Mouse (Mus musculus): ENCODE results near the gene Nedd9.

Nedd9 gene

GRCm38 (mm10) chr13:41491522-41491921 is 4.4 kb upstream of the Nedd9 start:
- DNase-seq, result no peak

- no peak for DNase-seq
Observed at GRCm38 (mm10) chr13:41490282-41490681, 3.1 kb upstream of the Nedd9 start.

- no peak for DNase-seq
Observed at GRCm38 (mm10) chr13:41489705-41490275, 2.6 kb upstream of the Nedd9 start.

GRCm38 (mm10) chr13:41487409-41487743 is 214 bp upstream of the Nedd9 start:
- no peak for DNase-seq

GRCm38 (mm10) chr13:41483966-41484365 is 3.2 kb downstream of the Nedd9 start:
- DNase-seq, result no peak

GRCm38 (mm10) chr13:41482408-41483011 is 4.7 kb downstream of the Nedd9 start:
- no peak for DNase-seq

GRCm38 (mm10) chr13:41479737-41480435 is 7.3 kb downstream of the Nedd9 start:
- no peak for DNase-seq

DNA sequence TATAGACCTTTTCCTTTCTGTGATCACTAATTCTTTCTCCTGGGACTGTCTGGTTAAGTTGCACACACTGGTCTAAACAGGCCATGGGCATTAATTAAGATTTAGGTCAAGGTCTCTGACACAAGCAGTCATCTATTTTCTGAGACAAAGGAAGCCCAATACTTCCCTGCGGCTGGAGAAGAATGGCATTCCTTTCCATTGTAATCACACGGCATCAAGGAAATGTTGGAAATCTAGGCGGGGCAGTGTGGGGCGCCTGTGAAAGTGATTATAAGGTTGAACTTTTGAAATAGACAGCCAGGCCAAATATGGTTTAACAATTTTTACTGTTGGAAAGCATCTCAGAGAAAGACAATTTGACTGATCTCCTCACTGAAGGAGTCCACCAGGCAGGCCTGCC is 10.9 kb downstream of the Nedd9 start:
- no peak for DNase-seq

- no peak for DNase-seq
Observed at GRCm38 (mm10) chr13:41474365-41474764, 12.8 kb downstream of the Nedd9 start.

GRCm38 (mm10) chr13:41473504-41473903 is 13.7 kb downstream of the Nedd9 start:
- no peak for DNase-seq

GRCm38 (mm10) chr13:41472878-41473424 is 14.2 kb downstream of the Nedd9 start:
- no peak for DNase-seq

- DNase-seq, result no peak
Observed at GRCm38 (mm10) chr13:41468277-41468676, 18.9 kb downstream of the Nedd9 start.

GRCm38 (mm10) chr13:41467036-41467435 is 20.1 kb downstream of the Nedd9 start:
- DNase-seq, result no peak

DNA sequence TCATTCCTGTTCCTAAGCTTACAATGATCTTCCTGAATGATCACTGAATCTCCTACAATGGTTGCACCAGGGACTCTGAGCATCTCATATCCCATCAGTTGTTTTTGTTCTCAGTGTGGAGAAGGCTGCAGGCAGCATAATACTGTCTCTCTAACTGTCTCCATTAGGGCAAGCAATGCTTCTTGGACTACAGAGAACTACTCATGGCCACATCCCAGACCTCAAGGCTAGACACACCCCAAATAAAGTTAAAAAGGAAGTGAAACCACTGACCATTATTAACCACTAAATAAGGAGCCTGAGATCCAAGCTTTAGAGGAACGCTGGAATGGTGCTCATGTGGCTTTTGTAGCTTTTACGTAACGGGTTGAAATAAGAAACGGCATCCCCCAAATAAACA is 20.5 kb downstream of the Nedd9 start:
- DNase-seq, result no peak

GRCm38 (mm10) chr13:41466191-41466590 is 21.0 kb downstream of the Nedd9 start:
- DNase-seq, result no peak

DNA sequence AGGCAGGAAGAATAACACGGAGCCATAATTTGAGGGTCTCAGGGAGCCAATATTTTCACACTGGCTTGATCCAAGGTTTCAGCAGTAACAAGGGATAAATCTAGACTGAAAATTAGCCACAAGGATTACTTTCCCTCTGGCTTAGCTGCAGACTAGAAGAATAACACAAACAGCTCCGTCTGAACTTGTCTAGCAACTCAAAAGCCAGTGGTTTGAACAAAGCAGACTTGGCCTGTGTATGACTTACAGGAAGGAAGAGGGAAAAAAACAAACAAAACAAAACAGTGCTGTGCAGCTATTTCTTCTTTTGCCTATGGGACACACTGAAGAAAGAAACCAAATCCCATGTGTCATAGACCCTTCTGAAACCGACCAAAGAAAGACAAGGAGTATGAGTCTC is 25.7 kb downstream of the Nedd9 start:
- no peak for DNase-seq

DNA sequence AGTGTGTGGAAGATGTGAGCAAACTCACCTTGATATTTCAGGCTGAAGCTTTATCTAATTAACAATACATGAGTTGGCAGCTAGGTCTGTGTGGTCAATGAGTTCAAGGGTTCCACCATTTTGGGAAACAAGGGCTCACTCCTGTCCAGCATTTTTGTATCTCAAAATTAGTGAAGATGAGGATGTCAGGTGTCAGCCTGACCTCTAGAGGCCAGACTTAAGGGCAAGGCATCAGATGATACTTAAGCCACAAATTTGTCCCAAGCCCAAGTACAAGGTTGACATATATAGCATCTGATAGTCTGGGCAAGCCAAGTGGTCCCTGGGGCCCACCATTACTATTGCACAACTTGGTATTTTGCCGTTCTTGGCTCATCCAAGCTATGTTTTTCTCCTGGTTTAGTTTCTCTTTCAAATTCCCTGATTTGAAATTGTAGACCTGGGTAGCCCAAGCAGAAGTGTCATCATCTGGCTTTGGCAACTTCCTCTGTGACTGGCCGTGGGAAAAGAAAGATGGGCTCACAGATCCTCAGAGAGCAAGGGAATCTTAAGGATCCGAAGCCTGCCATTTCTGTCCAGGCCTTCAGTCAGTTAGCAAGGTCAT is 27.4 kb downstream of the Nedd9 start:
- no peak for DNase-seq

DNA sequence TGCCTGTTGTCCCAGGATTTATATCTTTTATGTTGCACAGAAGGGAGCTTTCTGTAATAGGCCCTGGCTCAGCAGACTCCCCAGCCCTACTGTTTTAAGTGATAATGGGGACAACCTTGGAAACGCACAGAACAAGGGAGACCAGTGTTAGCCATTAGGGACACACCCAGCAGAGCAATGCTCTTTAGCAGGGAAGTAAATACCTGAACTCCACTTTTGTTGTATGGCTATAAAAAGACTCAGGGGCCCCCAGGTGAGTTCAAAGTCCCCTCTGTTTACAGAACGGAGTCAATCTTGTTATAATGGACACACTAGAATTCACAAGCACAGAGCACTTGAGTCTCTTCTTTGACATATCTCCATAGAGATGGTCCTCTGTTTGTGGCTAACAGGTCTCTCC is 28.5 kb downstream of the Nedd9 start:
- no peak for DNase-seq

- no peak for DNase-seq
Observed at GRCm38 (mm10) chr13:41457798-41458390, 29.3 kb downstream of the Nedd9 start.

DNA sequence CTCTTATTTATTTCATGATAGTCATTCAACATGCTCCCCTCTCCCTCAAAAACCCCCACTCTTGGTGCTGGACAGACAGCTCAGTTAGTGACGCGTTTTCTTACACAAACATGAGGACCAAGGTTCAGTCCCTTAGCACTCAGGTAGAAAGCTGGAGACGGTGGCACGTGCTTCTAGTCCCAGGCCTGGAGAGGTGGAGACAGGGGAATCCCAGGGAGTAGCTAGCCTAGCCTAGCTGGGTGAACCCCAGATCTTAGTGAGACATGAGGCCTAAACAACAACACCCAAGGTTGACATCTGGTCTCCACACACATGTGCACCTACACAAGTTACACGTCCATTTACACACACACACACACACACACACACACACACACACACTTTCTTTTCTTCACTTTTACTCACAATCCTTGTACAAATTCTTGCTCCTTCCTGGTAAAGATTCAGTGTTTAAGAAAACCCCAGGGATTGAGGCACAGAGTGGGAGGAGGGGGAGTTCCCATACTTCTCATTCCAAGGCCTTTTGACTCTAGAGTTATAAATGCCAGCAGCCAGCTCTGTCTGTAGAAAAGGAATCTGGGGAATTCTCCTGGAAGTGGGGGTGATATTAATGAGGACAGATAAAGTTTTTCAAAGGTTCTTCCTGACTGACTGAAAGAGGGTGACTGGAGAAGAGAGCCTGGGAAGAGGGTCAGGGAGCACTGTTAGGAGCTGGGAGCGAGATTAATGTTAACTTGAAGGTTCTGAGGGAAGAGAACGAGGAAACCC is 29.9 kb downstream of the Nedd9 start:
- no peak for DNase-seq

- no peak for DNase-seq
Observed at GRCm38 (mm10) chr13:41456292-41457029, 30.7 kb downstream of the Nedd9 start.

All from right cerebral cortex, postnatal 25 days (tissue).